Mouse (Mus musculus) embryonic facial prominence, embryonic 14.5 days (tissue): Measurements from ENCODE around the gene Cybc1. TPM values are rescaled to one million over a fixed set of nuclear protein-coding genes. Genes with fewer than 3 reads are reported as not detected.

Experiments
- ATAC-seq: fragments of 200-750 bp; cut with Nextera tagmentation; 2 replicates; pipeline ENCODE4 v1.8.0; 2017; ENCODE audit warnings: low read depth, moderate number of reproducible peaks, moderate TSS enrichment
- DNase-seq: peaks from one replicate; pipeline ENCODE4 v3.0.0-alpha.2; 2015; ENCODE audit warnings: low spot score
- H3K27ac ChIP-seq: fragments of 300-500 bp; sonication (generic); replicated peaks from 2 replicates; pipeline ENCODE4 v1.5.1; 2014; ENCODE audit warnings: low read depth, mild to moderate bottlenecking, low read length, moderate library complexity
- H3K27me3 ChIP-seq: fragments of 300-500 bp; sonication (generic); replicated peaks from 2 replicates; pipeline ENCODE4 v1.6.1; 2014; ENCODE audit warnings: low read length; ENCODE audit not compliant: control insufficient read depth, insufficient read depth
- H3K36me3 ChIP-seq: fragments of 300-500 bp; sonication (generic); 2 replicates; pipeline ENCODE4 v1.6.1; 2014; ENCODE audit warnings: low read length, mixed read lengths; ENCODE audit not compliant: control insufficient read depth, insufficient read depth
- H3K4me1 ChIP-seq: fragments of 300-500 bp; sonication (generic); 2 replicates; pipeline ENCODE4 v1.6.1; 2014; ENCODE audit warnings: antibody characterized with exemption, low read length; ENCODE audit not compliant: control insufficient read depth, insufficient read depth
- H3K4me2 ChIP-seq: fragments of 300-500 bp; sonication (generic); 2 replicates; pipeline ENCODE4 v1.6.1; 2014; ENCODE audit warnings: low read depth, mild to moderate bottlenecking, low read length, moderate library complexity, mixed read lengths
- H3K4me3 ChIP-seq: fragments of 300-500 bp; sonication (generic); 2 replicates; pipeline ENCODE4 v1.5.1; 2014; ENCODE audit warnings: low read depth, mild to moderate bottlenecking, low read length
- H3K9ac ChIP-seq: fragments of 300-500 bp; sonication (generic); 2 replicates; pipeline ENCODE4 v1.6.1; 2014; ENCODE audit warnings: low read depth, mild to moderate bottlenecking, low read length, moderate library complexity, mixed read lengths
- H3K9me3 ChIP-seq: fragments of 300-500 bp; sonication (generic); 2 replicates; pipeline ENCODE4 v1.6.1; 2016; ENCODE audit warnings: low read length; ENCODE audit not compliant: control insufficient read depth
- WGBS: fragments of 180-500 bp; shearing (Covaris S2); extraction: QIAGEN DNeasy Blood & Tissue Kit; methylation state at CpG from one replicate; pipeline ENCODE4 v1.1.7; 2014; 5-methylcytosine and 5-hydroxymethylcytosine counted together
- polyA plus RNA-seq: library from polyadenylated mRNA; unstranded; fragments of >200 nt; fragmentation: Nextera tagmentation; extraction: Ambion mirVana; gene quantifications from 2 replicates; pipeline ENCODE4 v1.2.1, GENCODE M21; 2014

Gene Cybc1
- polyA plus RNA-seq, 1 experiment from 2014 or later, result 40.0 TPM

DNA sequence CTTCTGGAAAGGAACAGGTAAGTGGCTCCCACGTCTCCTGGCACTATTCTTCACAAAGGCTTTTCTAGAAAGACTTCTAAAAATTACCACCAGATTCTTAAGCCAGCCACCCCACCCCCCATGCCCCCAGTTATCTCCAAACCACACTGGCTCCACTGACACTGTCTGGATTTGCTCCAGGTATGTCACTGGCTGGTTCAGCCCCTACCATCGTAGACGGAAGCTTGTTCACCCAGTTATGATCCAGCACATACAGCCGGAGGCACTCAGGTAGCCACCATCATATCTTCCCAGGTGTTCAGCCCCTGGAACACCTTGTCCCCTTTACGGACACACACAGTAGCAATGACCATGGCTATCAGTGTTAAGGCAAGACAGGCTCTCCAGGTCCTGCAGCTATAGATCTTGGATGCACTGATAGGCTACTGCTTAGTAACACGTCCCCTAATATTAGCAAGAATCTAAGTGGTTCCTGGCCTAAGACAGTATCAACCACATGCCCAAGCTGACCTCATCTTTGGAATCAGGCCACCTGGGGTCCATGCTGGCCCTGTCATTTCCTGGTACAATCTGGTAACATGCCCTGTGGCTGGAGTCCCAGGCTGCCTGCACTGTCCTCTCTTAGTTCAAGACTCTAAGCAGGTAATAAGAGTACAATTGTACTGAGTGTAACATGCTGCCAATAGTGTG is 7.7 kb downstream of the Cybc1 start:
- Histone ChIP-seq H3K27me3 (no peaks in the 10 kb centered on the region), H3K4me2 (no peak overlapping the region), H3K4me1 (no peaks in the 10 kb centered on the region), H3K9ac (no peak overlapping the region), H3K9me3 (no peaks in the 10 kb centered on the region), H3K27ac (no peak overlapping the region), H3K4me3 (no peak overlapping the region), H3K36me3 (peaks cover 90% of the 10 kb centered on the region)
- ATAC-seq (no peak), DNase-seq (no peak)
- 91% methylated on average over 6 of the region's 6 CpGs for WGBS

- H3K27me3 ChIP-seq, result no peaks in the 10 kb centered on the region
- H3K9ac ChIP-seq, result no peak overlapping the region
- DNase-seq, result no peak
- no peak overlapping the region for H3K4me2 ChIP-seq
- 86% methylated on average over 5 of the region's 5 CpGs for WGBS
- H3K27ac ChIP-seq, result no peak overlapping the region
- H3K4me3 ChIP-seq, result no peak overlapping the region
- no peak for ATAC-seq
- H3K4me1 ChIP-seq, result no peaks in the 10 kb centered on the region
- no peaks in the 10 kb centered on the region for H3K9me3 ChIP-seq
- H3K36me3 ChIP-seq, result peaks cover 88% of the 10 kb centered on the region
Observed at GRCm38 (mm10) chr11:121220771-121221170, 8.4 kb downstream of the Cybc1 start.

DNA sequence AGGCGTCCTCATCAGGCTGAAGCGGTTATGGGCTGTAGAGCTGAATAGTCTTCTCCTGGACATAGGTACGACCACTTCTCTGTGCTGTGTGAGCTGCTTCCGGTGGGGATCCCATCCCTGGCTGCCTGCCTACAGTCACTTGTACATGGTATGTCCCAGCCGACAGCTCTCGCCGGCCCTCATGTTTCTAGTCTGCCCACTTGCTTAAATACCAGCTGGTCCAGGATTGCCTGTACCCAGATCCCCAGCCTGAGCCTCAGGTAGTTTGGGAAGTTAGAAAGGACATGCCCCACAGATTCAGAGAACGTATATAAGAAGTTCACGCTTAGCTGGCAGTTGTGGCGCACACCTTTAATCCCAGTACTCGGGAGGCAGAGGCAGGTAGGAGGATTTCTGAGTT is 9.3 kb downstream of the Cybc1 start:
- Histone ChIP-seq H3K36me3 (peaks cover 78% of the 10 kb centered on the region), H3K27me3 (no peaks in the 10 kb centered on the region), H3K27ac (no peak overlapping the region), H3K9me3 (no peaks in the 10 kb centered on the region), H3K9ac (no peak overlapping the region), H3K4me1 (no peaks in the 10 kb centered on the region), H3K4me2 (no peak overlapping the region), H3K4me3 (no peak overlapping the region)
- DNase-seq (no peak), ATAC-seq (no peak)
- WGBS, result 90% methylated on average over 11 of the region's 11 CpGs

- H3K36me3 ChIP-seq, result peaks cover 65% of the 10 kb centered on the region
- ATAC-seq, result no peak
Observed at GRCm38 (mm10) chr11:121216831-121217230, 12.3 kb downstream of the Cybc1 start.

DNA sequence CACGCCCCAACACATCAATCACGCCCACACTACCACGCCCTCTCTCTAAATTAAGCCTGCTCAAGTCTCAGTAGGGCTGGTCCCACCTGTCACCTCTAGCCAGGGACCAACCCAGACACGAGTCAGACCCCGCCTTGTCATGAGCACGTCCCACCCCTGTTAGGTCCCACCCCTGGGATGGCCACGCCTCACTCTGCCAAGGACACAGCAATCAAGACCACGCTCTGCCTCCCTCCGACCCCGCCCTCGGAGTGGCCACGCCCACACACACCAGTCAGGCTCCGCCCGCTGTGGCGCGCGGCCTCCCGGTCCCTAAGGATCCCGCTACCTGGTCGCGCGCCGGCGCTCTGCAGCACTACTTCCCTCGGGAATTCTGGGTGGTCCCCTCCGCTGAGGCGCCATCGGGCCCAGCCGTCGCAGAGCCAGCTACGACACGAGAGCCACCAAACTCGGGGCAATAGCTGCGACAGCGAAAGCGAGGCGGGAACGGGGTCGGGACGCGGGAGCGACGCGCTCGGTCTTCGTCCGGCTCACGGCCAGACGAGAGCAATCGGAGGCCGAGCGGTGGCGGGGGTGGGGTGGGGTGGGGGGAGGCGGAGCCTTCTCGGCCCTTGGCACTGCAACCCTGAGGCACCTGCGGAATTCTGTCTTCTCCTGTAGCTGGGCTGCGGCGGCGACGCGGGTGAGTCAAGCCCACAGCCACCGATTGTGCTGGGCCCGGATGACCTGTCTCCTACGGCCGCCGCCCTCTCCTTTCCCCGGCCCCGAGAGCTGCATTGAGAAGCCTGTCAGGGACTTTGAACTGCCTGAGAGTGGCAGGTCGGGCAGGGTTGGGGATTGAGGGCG is 24.7 kb downstream of the Cybc1 start, which contains the start of the genes Hexdc and Ogfod3:
TSS of gene Hexdc (plus strand) at position 273 of the 846 bp plus-strand sequence.
TSS of gene Ogfod3 (minus strand) at position 551 of the 846 bp plus-strand sequence.
- ATAC-seq (peak; percentile 99), DNase-seq (peak; percentile 98)
- peak within 1 kb of the TSS; percentile 77 for H3K9ac ChIP-seq
- H3K27ac ChIP-seq, result peak within 1 kb of the TSS; percentile 81
- peak within 1 kb of the TSS; percentile 69 for H3K4me2 ChIP-seq
- H3K9me3 ChIP-seq, result no peaks in the 10 kb centered on the region
- no peaks in the 10 kb centered on the region for H3K27me3 ChIP-seq
- peaks cover 4% of the 10 kb centered on the region; the same call in 1 of the 2 replicates for H3K4me1 ChIP-seq
- under 1% methylated on average over 45 of the region's 70 CpGs for WGBS
- H3K36me3 ChIP-seq, result peaks cover 16% of the 10 kb centered on the region; the same call in 1 of the 2 replicates
- peak within 1 kb of the TSS; percentile 72 for H3K4me3 ChIP-seq

More at GRCm38 (mm10) chr11:121216831-121217230, 12.3 kb downstream of the Cybc1 start:
- H3K27me3 ChIP-seq, result no peaks in the 10 kb centered on the region
- WGBS, result 92% methylated on average over 3 of the region's 3 CpGs
- no peak for DNase-seq
- H3K9me3 ChIP-seq, result no peaks in the 10 kb centered on the region
- no peak overlapping the region for H3K9ac ChIP-seq
- H3K4me2 ChIP-seq, result no peak overlapping the region
- no peak overlapping the region for H3K27ac ChIP-seq
- no peak overlapping the region for H3K4me3 ChIP-seq
- H3K4me1 ChIP-seq, result no peaks in the 10 kb centered on the region

GRCm38 (mm10) chr11:121203859-121204160 is 25.3 kb downstream of the Cybc1 start:
- Histone ChIP-seq H3K4me3 (peak overlapping the region; percentile 72), H3K36me3 (peaks cover 13% of the 10 kb centered on the region; the same call in 1 of the 2 replicates), H3K27me3 (no peaks in the 10 kb centered on the region), H3K4me2 (peak overlapping the region; percentile 69), H3K27ac (peak overlapping the region; percentile 81; the same call in 1 of the 2 replicates), H3K4me1 (peaks cover 4% of the 10 kb centered on the region; the same call in 1 of the 2 replicates), H3K9ac (peak overlapping the region; percentile 77; the same call in 1 of the 2 replicates), H3K9me3 (no peaks in the 10 kb centered on the region)
- ATAC-seq, result no peak
- DNase-seq, result no peak
- WGBS, result 0% methylated on average over 5 of the region's 5 CpGs

GRCm38 (mm10) chr11:121201436-121202198 is 27.5 kb downstream of the Cybc1 start:
- WGBS, result 51% methylated on average over 11 of the region's 11 CpGs
- Histone ChIP-seq H3K4me3 (no peak overlapping the region), H3K9me3 (no peaks in the 10 kb centered on the region), H3K4me1 (peaks cover 4% of the 10 kb centered on the region; the same call in 1 of the 2 replicates), H3K9ac (no peak overlapping the region), H3K27me3 (no peaks in the 10 kb centered on the region), H3K4me2 (no peak overlapping the region), H3K27ac (no peak overlapping the region), H3K36me3 (no peaks in the 10 kb centered on the region)
- ATAC-seq (no peak), DNase-seq (peak; percentile 56)

- Histone ChIP-seq H3K4me3 (no peak overlapping the region), H3K9me3 (no peaks in the 10 kb centered on the region), H3K4me1 (peaks cover 4% of the 10 kb centered on the region; the same call in 1 of the 2 replicates), H3K36me3 (0 out of 2 replicates have a peak, but pooled peaks cover 4% of the 10 kb centered on the region), H3K9ac (no peak overlapping the region), H3K4me2 (no peak overlapping the region), H3K27ac (no peak overlapping the region), H3K27me3 (no peaks in the 10 kb centered on the region)
- WGBS, result 91% methylated on average over 6 of the region's 6 CpGs
- ATAC-seq (no peak), DNase-seq (no peak)
Observed at GRCm38 (mm10) chr11:121200781-121201180, 28.3 kb downstream of the Cybc1 start.
